Mouse (Mus musculus) spleen, postnatal 14 days (tissue): ENCODE measurements around the gene Nlrp1a.

Experiments used
- DNase-seq, 2 experiments: peaks; one replicate each; pipeline ENCODE4 v3.0.0; 2021 to 2022; ENCODE audit warnings: low spot score in 2 of 2

Gene Nlrp1a

GRCm38 (mm10) chr11:71144661-71145060, at the start of gene Nlrp1a:
TSS of gene Nlrp1a (minus strand) at chr11:71144704.
- no peak for DNase-seq

- DNase-seq = no peak
Observed at GRCm38 (mm10) chr11:71169633-71170032, 25.1 kb upstream of the Nlrp1a start.

- DNase-seq = no peak
Observed at GRCm38 (mm10) chr11:71164139-71164538, 19.6 kb upstream of the Nlrp1a start.

GRCm38 (mm10) chr11:71159439-71160136, 15.1 kb upstream of the Nlrp1a start:
- DNase-seq = no peak

GRCm38 (mm10) chr11:71155272-71155671, 10.8 kb upstream of the Nlrp1a start:
- no peak for DNase-seq

GRCm38 (mm10) chr11:71142031-71142430, 2.5 kb downstream of the Nlrp1a start:
- no peak for DNase-seq

- DNase-seq = no peak
Observed at GRCm38 (mm10) chr11:71107128-71107527, 37.4 kb downstream of the Nlrp1a start.

GRCm38 (mm10) chr11:71106261-71107021, 38.1 kb downstream of the Nlrp1a start:
- DNase-seq = no peak

GRCm38 (mm10) chr11:71103931-71104330, 40.6 kb downstream of the Nlrp1a start:
- DNase-seq = no peak

- DNase-seq = no peak
Observed at GRCm38 (mm10) chr11:71076342-71076741, 68.2 kb downstream of the Nlrp1a start.

GRCm38 (mm10) chr11:71052554-71052953, 92.0 kb downstream of the Nlrp1a start:
- DNase-seq = no peak
